Mouse (Mus musculus) liver, postnatal 0 days (tissue): Measurements from ENCODE around the gene Ndufb5. TPM values are rescaled to one million over a fixed set of nuclear protein-coding genes. Genes with fewer than 3 reads are reported as not detected.
A peak's percentile ranks its signal among the peaks of the same experiment; 100 is the strongest.
"Not testable (repeated sequence)": the region's sequence is repeated elsewhere in the genome, so short reads cannot be mapped to it uniquely, and the experiment has no call there.

Experiments used
- ATAC-seq: fragments of 200-750 bp; cut with Nextera tagmentation; 2 replicates; pipeline ENCODE4 v1.8.0; 2017; ENCODE audit warnings: mild to moderate bottlenecking, moderate library complexity
- DNase-seq: peaks from one replicate; pipeline ENCODE4 v3.0.0-alpha.2; 2016
- H3K27ac ChIP-seq: fragments of 300-500 bp; sonication (generic); 2 replicates; pipeline ENCODE4 v1.5.1; 2014; ENCODE audit warnings: antibody characterized with exemption, moderate library complexity, mild to moderate bottlenecking, low read depth
- H3K27me3 ChIP-seq: fragments of 300-500 bp; sonication (generic); 2 replicates; pipeline ENCODE4 v1.6.1; 2014; ENCODE audit warnings: low read length, control low read depth, mixed read lengths; ENCODE audit not compliant: insufficient read depth
- H3K36me3 ChIP-seq: fragments of 300-500 bp; sonication (generic); replicated peaks from 2 replicates; pipeline ENCODE4 v1.6.1; 2014; ENCODE audit warnings: mild to moderate bottlenecking, control low read depth, low read length, moderate library complexity, mixed read lengths; ENCODE audit not compliant: insufficient read depth
- H3K4me1 ChIP-seq: fragments of 300-500 bp; sonication (generic); 2 replicates; pipeline ENCODE4 v1.6.1; 2014; ENCODE audit warnings: antibody characterized with exemption, mild to moderate bottlenecking, control low read depth; ENCODE audit not compliant: insufficient read depth
- H3K4me2 ChIP-seq: fragments of 300-500 bp; sonication (generic); 2 replicates; pipeline ENCODE4 v1.6.1; 2014; ENCODE audit warnings: low read depth, mild to moderate bottlenecking, low read length, moderate library complexity, mixed read lengths
- H3K4me3 ChIP-seq: fragments of 300-500 bp; sonication (generic); 2 replicates; pipeline ENCODE4 v1.5.1; 2014; ENCODE audit warnings: low read depth, low read length
- H3K9ac ChIP-seq: fragments of 300-500 bp; sonication (generic); replicated peaks from 2 replicates; pipeline ENCODE4 v1.6.1; 2014; ENCODE audit warnings: mild to moderate bottlenecking, moderate library complexity
- H3K9me3 ChIP-seq: fragments of 300-500 bp; sonication (generic); 2 replicates; pipeline ENCODE4 v1.6.1; 2016; ENCODE audit warnings: mild to moderate bottlenecking, control low read depth, low read length, mixed read lengths
- CTCF ChIP-seq: sonication (generic); IDR thresholded peaks from 2 replicates; pipeline ENCODE4 v1.5.1; 2016; ENCODE audit warnings: antibody characterized with exemption, low read depth
- EP300 ChIP-seq: IDR thresholded peaks from 2 replicates; pipeline ENCODE4 v1.6.1; 2016; ENCODE audit warnings: antibody characterized with exemption, low read depth, mild to moderate bottlenecking
- WGBS: fragments of 180-500 bp; shearing (Covaris S2); extraction: QIAGEN DNeasy Blood & Tissue Kit; methylation state at CpG from one replicate; pipeline ENCODE4 v1.1.7; 2014; ENCODE audit not compliant: insufficient replicate concordance; 5-methylcytosine and 5-hydroxymethylcytosine counted together
- polyA plus RNA-seq: library from polyadenylated mRNA; unstranded; fragments of >200 nt; fragmentation: Nextera tagmentation; extraction: Ambion mirVana; gene quantifications from 2 replicates; pipeline ENCODE4 v1.2.1, GENCODE M21; 2015

Gene Ndufb5
- polyA plus RNA-seq, 1 experiment from 2014 or later: 235 TPM

- H3K4me3 ChIP-seq: no peak overlapping the region
- H3K4me1 ChIP-seq: no peaks in the 10 kb centered on the region
- no peak for DNase-seq
- no peaks in the 10 kb centered on the region for H3K36me3 ChIP-seq
- H3K4me2 ChIP-seq: no peak overlapping the region
- no peaks in the 10 kb centered on the region for H3K9me3 ChIP-seq
- TF ChIP-seq EP300 (no peak), CTCF (no peak)
- H3K27me3 ChIP-seq: no peaks in the 10 kb centered on the region
- 78% methylated on average over 5 of the region's 5 CpGs for WGBS
- no peak for ATAC-seq
- no peak overlapping the region for H3K9ac ChIP-seq
- no peak overlapping the region for H3K27ac ChIP-seq
These were observed 42.6 kb upstream of the Ndufb5 start for GRCm38 (mm10) chr3:32694211-32694610.

- TF ChIP-seq EP300 (no peak), CTCF (no peak)
- H3K36me3 ChIP-seq: no peaks in the 10 kb centered on the region
- no peaks in the 10 kb centered on the region for H3K9me3 ChIP-seq
- no peak overlapping the region for H3K4me3 ChIP-seq
- ATAC-seq: no peak
- 55% methylated on average over 12 of the region's 12 CpGs for WGBS
- H3K27me3 ChIP-seq: no peaks in the 10 kb centered on the region
- no peak overlapping the region for H3K9ac ChIP-seq
- H3K4me2 ChIP-seq: 0 out of 2 replicates have a peak overlapping the region, but pooled peaks have one; percentile 0
- DNase-seq: no peak
- no peaks in the 10 kb centered on the region for H3K4me1 ChIP-seq
- no peak overlapping the region for H3K27ac ChIP-seq
These were observed 41.8 kb upstream of the Ndufb5 start for GRCm38 (mm10) chr3:32694737-32695582.

- WGBS: 77% methylated on average over 4 of the region's 4 CpGs
- H3K9ac ChIP-seq: no peak overlapping the region
- no peaks in the 10 kb centered on the region for H3K36me3 ChIP-seq
- DNase-seq: no peak
- no peaks in the 10 kb centered on the region for H3K9me3 ChIP-seq
- TF ChIP-seq EP300: no peak
- TF ChIP-seq CTCF: no peak
- no peaks in the 10 kb centered on the region for H3K27me3 ChIP-seq
- no peaks in the 10 kb centered on the region for H3K4me1 ChIP-seq
- no peak overlapping the region for H3K4me3 ChIP-seq
- no peak for ATAC-seq
- H3K4me2 ChIP-seq: 0 out of 2 replicates have a peak overlapping the region, but pooled peaks have one; percentile 0
- H3K27ac ChIP-seq: no peak overlapping the region
These were observed 41.2 kb upstream of the Ndufb5 start for GRCm38 (mm10) chr3:32695583-32695980.

GRCm38 (mm10) chr3:32698228-32698863 lies 38.4 kb upstream of the Ndufb5 start:
- Histone ChIP-seq H3K9ac (no peak overlapping the region), H3K36me3 (no peaks in the 10 kb centered on the region), H3K27ac (no peak overlapping the region), H3K4me3 (no peak overlapping the region), H3K4me2 (no peak overlapping the region), H3K27me3 (no peaks in the 10 kb centered on the region), H3K4me1 (no peaks in the 10 kb centered on the region), H3K9me3 (no peaks in the 10 kb centered on the region)
- ATAC-seq (peak; percentile 78), DNase-seq (peak; percentile 89)
- TF ChIP-seq EP300 (no peak), CTCF (peak; percentile 92)
- 33% methylated on average over 7 of the region's 7 CpGs for WGBS

- H3K9ac ChIP-seq, ATAC-seq, DNase-seq, H3K9me3 ChIP-seq, H3K36me3 ChIP-seq, H3K27ac ChIP-seq, H3K4me3 ChIP-seq, H3K27me3 ChIP-seq, H3K4me1 ChIP-seq, H3K4me2 ChIP-seq: not testable (repeated sequence)
- 89% methylated on average over 6 of the region's 6 CpGs for WGBS
These were observed 32.8 kb upstream of the Ndufb5 start for GRCm38 (mm10) chr3:32704021-32704420.

- H3K4me1 ChIP-seq, DNase-seq, H3K9ac ChIP-seq, H3K27ac ChIP-seq, H3K36me3 ChIP-seq, ATAC-seq, H3K27me3 ChIP-seq, H3K9me3 ChIP-seq, H3K4me3 ChIP-seq, H3K4me2 ChIP-seq: not testable (repeated sequence)
- 90% methylated on average over 10 of the region's 10 CpGs for WGBS
These were observed 32.2 kb upstream of the Ndufb5 start for GRCm38 (mm10) chr3:32704632-32705031.

GRCm38 (mm10) chr3:32705647-32706348 lies 31.0 kb upstream of the Ndufb5 start, which contains the start of gene Actl6a:
Actl6a (plus strand) TSS chr3:32706298.
- not testable (repeated sequence) for H3K27me3 ChIP-seq, DNase-seq, H3K4me2 ChIP-seq, H3K36me3 ChIP-seq, H3K4me3 ChIP-seq, H3K9me3 ChIP-seq, H3K9ac ChIP-seq, ATAC-seq, H3K27ac ChIP-seq
- WGBS: 73% methylated on average over 9 of the region's 9 CpGs
- H3K4me1 ChIP-seq: peaks cover 11% of the 10 kb centered on the region
